Mouse (Mus musculus) intestine, postnatal 0 days (tissue): Measurements from ENCODE around the gene Tyrobp. TPM values are rescaled to one million over a fixed set of nuclear protein-coding genes. Genes with fewer than 3 reads are reported as not detected.
A peak's percentile ranks its signal among the peaks of the same experiment; 100 is the strongest.

Experiments used
- ATAC-seq: fragments of 200-750 bp; cut with Nextera tagmentation; 2 replicates; pipeline ENCODE4 v1.8.0; 2017; ENCODE audit warnings: mild to moderate bottlenecking, moderate TSS enrichment, moderate library complexity
- H3K27ac ChIP-seq: fragments of 300-500 bp; sonication (generic); 2 replicates; pipeline ENCODE4 v1.5.1; 2014; ENCODE audit warnings: mild to moderate bottlenecking, low read depth, low read length, moderate library complexity
- H3K27me3 ChIP-seq: fragments of 300-500 bp; sonication (generic); replicated peaks from 2 replicates; pipeline ENCODE4 v1.6.1; 2014; ENCODE audit warnings: low read length, mixed read lengths; ENCODE audit not compliant: control insufficient read depth, insufficient read depth
- H3K36me3 ChIP-seq: fragments of 300-500 bp; sonication (generic); 2 replicates; pipeline ENCODE4 v1.6.1; 2014; ENCODE audit warnings: mild to moderate bottlenecking, moderate library complexity; ENCODE audit not compliant: control insufficient read depth, insufficient read depth
- H3K4me1 ChIP-seq: fragments of 300-500 bp; sonication (generic); replicated peaks from 2 replicates; pipeline ENCODE4 v1.6.1; 2014; ENCODE audit warnings: antibody characterized with exemption, low read length, mixed read lengths; ENCODE audit not compliant: control insufficient read depth, insufficient read depth
- H3K4me2 ChIP-seq: fragments of 300-500 bp; sonication (generic); replicated peaks from 2 replicates; pipeline ENCODE4 v1.6.1; 2014; ENCODE audit warnings: low read depth, mild to moderate bottlenecking, moderate library complexity
- H3K4me3 ChIP-seq: fragments of 300-500 bp; sonication (generic); 2 replicates; pipeline ENCODE4 v1.5.1; 2014; ENCODE audit warnings: low read depth, low read length
- H3K9ac ChIP-seq: fragments of 300-500 bp; sonication (generic); 2 replicates; pipeline ENCODE4 v1.6.1; 2014; ENCODE audit warnings: mild to moderate bottlenecking, low read depth, low read length
- H3K9me3 ChIP-seq: fragments of 300-500 bp; sonication (generic); 2 replicates; pipeline ENCODE4 v1.6.1; 2016; ENCODE audit warnings: mixed run types; ENCODE audit not compliant: control insufficient read depth
- CTCF ChIP-seq: sonication (generic); IDR thresholded peaks from 2 replicates; pipeline ENCODE4 v1.5.1; 2016; ENCODE audit warnings: low read depth, mild to moderate bottlenecking, control low read depth, antibody characterized with exemption, moderate library complexity
- WGBS: fragments of 180-500 bp; shearing (Covaris S2); extraction: QIAGEN DNeasy Blood & Tissue Kit; methylation state at CpG from one replicate; pipeline ENCODE4 v1.1.7; 2014; 5-methylcytosine and 5-hydroxymethylcytosine counted together
- polyA plus RNA-seq: library from polyadenylated mRNA; unstranded; fragments of >200 nt; fragmentation: Nextera tagmentation; extraction: Ambion mirVana; gene quantifications from 2 replicates; pipeline ENCODE4 v1.2.1, GENCODE M21; 2015

Gene Tyrobp
- polyA plus RNA-seq, 1 experiment from 2014 or later = 63.6 TPM

DNA sequence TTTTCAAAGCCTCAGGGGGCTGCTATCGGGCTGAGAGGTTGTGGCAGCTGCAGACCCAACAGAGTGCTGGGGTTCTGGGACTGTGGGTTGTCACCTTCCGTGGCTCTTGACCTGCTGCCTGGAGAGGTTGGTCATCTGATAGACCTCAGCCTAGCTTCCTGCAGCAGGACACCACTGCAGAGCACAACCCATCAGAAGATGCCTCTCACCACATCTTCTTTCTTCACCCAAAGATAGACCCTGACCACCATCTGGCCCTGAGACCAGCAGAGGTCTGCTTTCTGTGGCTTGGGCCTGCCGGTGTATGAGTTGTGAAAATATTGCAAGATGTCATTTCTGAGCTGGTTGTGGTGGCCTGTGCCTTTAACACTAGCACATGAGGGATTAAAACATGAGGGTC, 2.5 kb upstream of the Tyrobp start:
- TF ChIP-seq CTCF = no peak
- WGBS = 83% methylated on average over 3 of the region's 3 CpGs
- Histone ChIP-seq H3K36me3 (no peaks in the 10 kb centered on the region), H3K9ac (no peak overlapping the region), H3K9me3 (no peaks in the 10 kb centered on the region), H3K27ac (no peak overlapping the region), H3K4me1 (no peaks in the 10 kb centered on the region), H3K27me3 (no peaks in the 10 kb centered on the region), H3K4me3 (no peak overlapping the region), H3K4me2 (no peak overlapping the region)
- no peak for ATAC-seq

DNA sequence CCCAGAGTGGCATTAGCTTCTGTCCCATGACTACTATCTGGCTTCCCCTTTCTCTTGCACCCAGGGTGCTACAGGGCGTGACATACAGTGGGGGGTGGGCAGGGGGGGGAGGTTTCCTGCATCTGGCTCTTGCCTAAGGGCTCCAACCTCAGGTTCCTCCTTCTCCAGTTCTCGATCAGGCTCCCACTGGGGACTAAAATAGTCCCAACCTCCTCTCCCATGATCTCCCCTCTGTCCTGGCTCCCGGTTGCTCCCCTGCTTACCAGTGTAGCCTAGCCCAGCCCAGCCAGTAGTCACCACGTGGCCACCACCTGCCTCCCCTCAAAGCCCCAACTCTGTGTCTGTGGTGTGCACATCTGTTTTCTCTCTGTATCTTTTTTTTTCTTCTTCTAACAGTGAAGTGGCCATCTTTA, 819 bp upstream of the Tyrobp start:
- Histone ChIP-seq H3K36me3 (no peaks in the 10 kb centered on the region), H3K9ac (no peak overlapping the region), H3K4me3 (no peak overlapping the region), H3K27ac (no peak overlapping the region), H3K27me3 (no peaks in the 10 kb centered on the region), H3K4me1 (no peaks in the 10 kb centered on the region), H3K4me2 (no peak overlapping the region), H3K9me3 (no peaks in the 10 kb centered on the region)
- ATAC-seq = no peak
- 58% methylated on average over 4 of the region's 4 CpGs for WGBS
- no peak for TF ChIP-seq CTCF

DNA sequence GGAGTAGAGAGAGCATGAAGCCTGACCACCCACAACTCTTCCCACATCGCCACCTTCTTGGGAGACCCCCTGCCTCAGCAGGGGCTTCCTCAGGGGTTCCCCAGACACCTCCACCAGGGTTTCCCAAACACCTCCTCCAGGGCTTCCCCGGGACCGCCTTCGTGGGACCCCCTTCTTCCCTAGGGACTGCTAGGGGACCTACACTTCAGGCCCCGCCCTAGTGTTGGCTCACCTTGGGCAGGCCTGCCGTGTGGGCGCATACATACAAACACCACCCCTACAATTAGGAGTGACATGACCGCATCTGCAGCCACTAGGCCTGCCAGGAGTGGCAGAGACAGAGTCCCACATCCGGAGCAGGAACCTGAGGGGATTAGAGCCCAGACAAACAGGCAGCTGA, 4.3 kb downstream of the Tyrobp start:
- no peak for ATAC-seq
- H3K4me2 ChIP-seq = no peak overlapping the region
- no peak overlapping the region for H3K27ac ChIP-seq
- no peak overlapping the region for H3K9ac ChIP-seq
- no peak for TF ChIP-seq CTCF
- no peaks in the 10 kb centered on the region for H3K27me3 ChIP-seq
- H3K4me1 ChIP-seq = peaks cover 3% of the 10 kb centered on the region; the same call in 1 of the 2 replicates
- no peaks in the 10 kb centered on the region for H3K9me3 ChIP-seq
- no peaks in the 10 kb centered on the region for H3K36me3 ChIP-seq
- H3K4me3 ChIP-seq = no peak overlapping the region
- WGBS = 66% methylated on average over 9 of the region's 9 CpGs

DNA sequence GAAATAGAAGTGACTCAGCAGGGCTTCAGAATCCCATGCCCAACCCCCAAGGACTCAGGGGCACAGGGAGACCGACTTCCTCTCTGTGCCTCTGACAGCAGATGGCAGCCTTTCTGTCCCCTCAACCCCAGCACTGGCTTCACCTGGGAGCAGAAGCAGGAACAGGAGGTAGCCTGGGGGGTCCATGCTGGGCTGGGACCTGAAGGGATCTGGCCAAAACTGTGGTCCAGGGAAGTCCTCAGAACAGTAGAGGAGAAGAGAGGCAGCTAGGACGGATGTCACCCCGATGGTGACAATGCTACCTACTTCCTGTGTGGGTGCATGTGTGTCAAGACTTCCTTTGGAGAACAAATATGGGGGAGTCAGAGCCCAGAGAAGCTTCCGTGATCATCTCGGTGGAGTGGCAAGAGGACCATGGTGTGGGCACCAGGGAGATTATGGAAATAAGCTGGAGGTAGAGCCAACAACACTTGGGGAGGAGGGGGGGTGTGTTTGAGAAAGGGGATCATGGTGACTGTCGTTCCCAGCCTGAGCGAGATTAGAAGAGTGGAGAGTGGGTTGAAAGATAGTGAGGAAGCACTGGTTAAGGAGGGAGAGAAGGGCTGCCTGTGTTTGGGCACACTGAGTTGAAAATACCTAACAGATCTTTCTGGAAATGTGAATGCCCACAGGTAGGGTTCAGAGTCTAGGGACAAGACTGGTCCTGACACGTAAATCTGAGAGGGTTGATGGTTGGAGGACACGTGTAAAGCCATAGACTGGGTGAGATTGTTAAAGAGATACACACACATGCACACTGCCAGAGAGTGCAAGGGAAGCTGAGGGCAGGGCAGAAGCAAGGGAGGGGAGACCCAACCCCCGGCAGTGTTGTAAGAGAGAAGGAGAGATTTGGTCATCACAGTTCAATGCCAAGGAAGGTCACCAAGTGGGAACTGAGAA, 6.3 kb downstream of the Tyrobp start, which contains the start of gene Hcst:
TSS of gene Hcst (minus strand) at position 294 of the 939 bp plus-strand sequence.
- H3K4me1 ChIP-seq = peaks cover 5% of the 10 kb centered on the region; the same call in 1 of the 2 replicates
- WGBS = 60% methylated on average over 10 of the region's 10 CpGs
- ATAC-seq = no peak
- H3K9me3 ChIP-seq = no peaks in the 10 kb centered on the region
- TF ChIP-seq CTCF = 0 out of 2 replicates have a peak, but pooled peaks have one; percentile 8
- no peak within 1 kb of the TSS for H3K4me3 ChIP-seq
- peaks cover 6% of the 10 kb centered on the region; the same call in 1 of the 2 replicates for H3K36me3 ChIP-seq
- no peak within 1 kb of the TSS for H3K27ac ChIP-seq
- H3K27me3 ChIP-seq = no peaks in the 10 kb centered on the region
- no peak within 1 kb of the TSS for H3K4me2 ChIP-seq
- H3K9ac ChIP-seq = no peak within 1 kb of the TSS

DNA sequence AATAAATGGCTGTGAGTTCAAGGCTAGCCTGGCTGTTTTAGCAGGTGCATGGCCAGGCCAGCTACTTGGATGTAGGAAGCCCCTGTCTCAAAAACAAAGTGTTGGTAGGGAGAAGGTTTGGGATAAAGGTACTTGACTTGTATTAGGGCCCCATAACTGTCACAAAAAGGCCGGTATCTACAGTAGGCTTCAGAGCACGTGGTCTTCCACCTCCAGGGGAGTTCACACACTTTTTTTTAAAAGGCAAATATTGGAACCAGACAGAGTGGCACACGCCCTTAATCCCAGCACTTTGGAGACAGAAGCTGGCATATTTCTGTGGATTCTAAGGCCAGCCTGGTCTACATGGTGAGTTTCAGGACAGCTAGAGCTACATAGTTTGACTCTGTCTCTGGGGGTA, 7.1 kb downstream of the Tyrobp start:
- H3K4me3 ChIP-seq = no peak overlapping the region
- H3K9me3 ChIP-seq = no peaks in the 10 kb centered on the region
- H3K36me3 ChIP-seq = peaks cover 10% of the 10 kb centered on the region; the same call in 1 of the 2 replicates
- peaks cover 5% of the 10 kb centered on the region; the same call in 1 of the 2 replicates for H3K4me1 ChIP-seq
- no peak for TF ChIP-seq CTCF
- H3K27ac ChIP-seq = no peak overlapping the region
- H3K4me2 ChIP-seq = no peak overlapping the region
- ATAC-seq = no peak
- 73% methylated on average over 3 of the region's 3 CpGs for WGBS
- H3K27me3 ChIP-seq = no peaks in the 10 kb centered on the region
- H3K9ac ChIP-seq = no peak overlapping the region

DNA sequence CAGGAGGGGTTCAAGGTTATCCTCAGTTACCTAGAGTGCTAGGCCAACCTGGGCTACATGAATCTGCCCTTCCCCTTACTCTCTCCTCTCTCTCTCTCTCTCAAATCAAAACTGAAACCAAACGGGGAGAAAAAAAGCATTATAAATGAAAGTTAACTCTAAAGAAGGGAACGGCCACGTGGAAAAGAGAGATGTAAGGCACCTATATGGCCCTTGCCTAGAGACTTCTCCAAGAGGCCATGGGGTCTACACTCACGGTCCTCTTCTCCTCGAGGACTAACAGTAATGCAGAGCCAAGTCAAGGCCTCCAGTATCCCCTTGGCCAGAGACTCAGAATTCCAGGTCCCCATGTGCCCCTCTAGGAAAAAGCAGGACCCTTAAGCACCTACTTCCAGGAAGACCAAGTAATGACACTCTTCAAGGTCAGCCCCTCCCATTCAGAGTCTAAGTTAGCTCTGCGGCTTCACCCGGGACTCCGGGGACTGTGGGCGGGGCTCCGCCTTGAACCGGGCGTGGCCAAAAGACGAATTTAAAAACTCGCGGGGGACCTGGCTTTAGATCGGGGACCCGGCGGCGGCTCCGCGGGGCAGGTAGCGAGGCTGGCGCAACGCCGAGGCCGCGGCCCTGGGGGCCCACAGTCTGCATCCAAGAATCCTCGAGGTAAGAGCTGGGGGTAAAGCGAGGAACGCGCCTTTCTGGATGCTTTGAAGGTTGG, 7.8 kb downstream of the Tyrobp start, which contains the start of gene Nfkbid:
TSS of gene Nfkbid (plus strand) at position 558 of the 715 bp plus-strand sequence.
- Histone ChIP-seq H3K27ac (peak within 1 kb of the TSS; percentile 37), H3K36me3 (peaks cover 14% of the 10 kb centered on the region; the same call in 1 of the 2 replicates), H3K4me3 (peak within 1 kb of the TSS; percentile 38), H3K4me2 (peak within 1 kb of the TSS; percentile 94), H3K9ac (peak within 1 kb of the TSS; percentile 35), H3K4me1 (peaks cover 5% of the 10 kb centered on the region; the same call in 1 of the 2 replicates), H3K27me3 (no peaks in the 10 kb centered on the region), H3K9me3 (no peaks in the 10 kb centered on the region)
- TF ChIP-seq CTCF = no peak
- 6% methylated on average over 31 of the region's 31 CpGs for WGBS
- peak; percentile 26 for ATAC-seq
